Comparison of ENCODE assay signal across 32 mouse cellular contexts in the genomic region with DNA sequence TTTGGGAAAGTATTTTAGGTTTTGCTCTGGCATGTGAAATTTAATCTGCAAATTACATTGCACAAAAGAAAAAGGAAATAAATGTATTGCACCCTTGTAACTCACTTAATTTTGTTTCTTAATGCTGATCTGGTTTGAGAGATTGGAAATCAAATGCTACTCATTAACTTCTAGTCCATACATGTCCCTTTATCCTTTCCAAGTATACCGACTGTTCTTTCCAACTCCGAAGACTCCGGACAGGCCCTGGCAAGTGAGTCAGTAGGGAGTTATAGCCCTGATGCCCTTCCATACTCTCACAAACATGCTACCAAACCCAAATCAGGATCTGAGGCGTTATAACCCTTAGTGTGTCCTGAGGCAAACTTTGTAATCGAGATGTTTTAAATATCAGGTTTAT.
"Had no signal": no experiment of that assay in that cellular context is flagged by ENCODE, and none has a peak within 500 bp of the region (broad histone marks: within the 10 kb centered on the region; RNA-seq: fewer than 3 reads in every experiment).

No protein-coding gene starts in this region.

- H3K27ac ChIP-seq: limb, embryonic 10.5 days; limb, embryonic 12.5 days; limb, embryonic 13.5 days; limb, embryonic 15.5 days; liver, embryonic 12.5 days; liver, embryonic 13.5 days; liver, embryonic 14.5 days; liver, embryonic 15.5 days; lung, embryonic 15.5 days; macrophage; midbrain, embryonic 10.5 days; midbrain, embryonic 12.5 days; midbrain, embryonic 13.5 days; midbrain, embryonic 15.5 days; neural tube, embryonic 12.5 days had no signal

- H3K9me3 ChIP-seq: limb, embryonic 10.5 days; limb, embryonic 12.5 days; limb, embryonic 13.5 days; limb, embryonic 15.5 days; liver, embryonic 12.5 days; liver, embryonic 15.5 days; lung, embryonic 15.5 days; midbrain, embryonic 10.5 days; midbrain, embryonic 12.5 days; midbrain, embryonic 13.5 days; midbrain, embryonic 15.5 days; neural tube, embryonic 12.5 days had no signal

- H3K4me3 ChIP-seq: limb, embryonic 10.5 days; limb, embryonic 12.5 days; limb, embryonic 13.5 days; limb, embryonic 15.5 days; liver, embryonic 12.5 days; liver, embryonic 13.5 days; liver, embryonic 15.5 days; lung, embryonic 15.5 days; megakaryocyte, embryonic 14.5 days; midbrain, embryonic 10.5 days; midbrain, embryonic 12.5 days; midbrain, embryonic 13.5 days; midbrain, embryonic 15.5 days; myocyte; neural tube, embryonic 12.5 days had no signal

- H3K36me3 ChIP-seq: limb, embryonic 10.5 days; limb, embryonic 12.5 days; limb, embryonic 13.5 days; limb, embryonic 15.5 days; liver, embryonic 12.5 days; liver, embryonic 13.5 days; liver, embryonic 15.5 days; lung, embryonic 15.5 days; midbrain, embryonic 10.5 days; midbrain, embryonic 12.5 days; midbrain, embryonic 13.5 days; midbrain, embryonic 15.5 days; neural tube, embryonic 12.5 days had no signal

- ATAC-seq: liver, embryonic 12.5 days; liver, postnatal 0 days; lung, postnatal 0 days; midbrain, embryonic 13.5 days; midbrain, embryonic 15.5 days; midbrain, embryonic 16.5 days had no signal

- H3K4me2 ChIP-seq: limb, embryonic 12.5 days; limb, embryonic 13.5 days; limb, embryonic 15.5 days; liver, embryonic 11.5 days; liver, embryonic 12.5 days; liver, embryonic 13.5 days; liver, embryonic 15.5 days; lung, embryonic 14.5 days; lung, embryonic 15.5 days; midbrain, embryonic 11.5 days; midbrain, embryonic 12.5 days; midbrain, embryonic 13.5 days; midbrain, embryonic 15.5 days; neural tube, embryonic 12.5 days had no signal

- DNase-seq: left cerebral cortex, postnatal 4 days; liver; liver, embryonic 13.5 days; liver, postnatal 0 days; lung, adult 18-20 months; lung, adult 2 months; lung, embryonic 14.5 days; lung, postnatal 10 days; lung, postnatal 14 days; lung, postnatal 36 days; lung, postnatal 4 days; midbrain, embryonic 14.5 days had no signal

- H3K4me1 ChIP-seq: limb, embryonic 10.5 days; limb, embryonic 12.5 days; limb, embryonic 13.5 days; limb, embryonic 15.5 days; liver, embryonic 12.5 days; liver, embryonic 13.5 days; liver, embryonic 15.5 days; lung, embryonic 15.5 days; megakaryocyte, embryonic 14.5 days; midbrain, embryonic 10.5 days; midbrain, embryonic 12.5 days; midbrain, embryonic 13.5 days; midbrain, embryonic 15.5 days; neural tube, embryonic 12.5 days had no signal

- H3K9ac ChIP-seq: limb, embryonic 12.5 days; limb, embryonic 13.5 days; limb, embryonic 15.5 days; liver, embryonic 12.5 days; liver, embryonic 13.5 days; liver, embryonic 14.5 days; liver, embryonic 15.5 days; liver, postnatal 0 days; lung, embryonic 14.5 days; lung, embryonic 15.5 days; midbrain, embryonic 12.5 days; midbrain, embryonic 13.5 days; midbrain, embryonic 15.5 days; neural tube, embryonic 12.5 days had no signal

- H3K27me3 ChIP-seq: limb, embryonic 12.5 days; limb, embryonic 13.5 days; limb, embryonic 15.5 days; liver, embryonic 12.5 days; liver, embryonic 13.5 days; liver, embryonic 15.5 days; lung, embryonic 15.5 days; megakaryocyte, embryonic 14.5 days; midbrain, embryonic 12.5 days; midbrain, embryonic 13.5 days; midbrain, embryonic 15.5 days; neural tube, embryonic 12.5 days had no signal
